Mouse (Mus musculus) lung, adult 10 weeks (tissue): Measurements from ENCODE around the gene Neil3. TPM values are rescaled to one million over a fixed set of nuclear protein-coding genes. Genes with fewer than 3 reads are reported as not detected.

Source experiments
- polyA plus RNA-seq: library from polyadenylated mRNA; stranded (reverse); fragments of 350-450 nt; fragmentation: Illumina TruSeq; extraction: RNeasy Lipid Tissue Mini Kit (QIAGEN cat#74804); gene quantifications from one replicate; pipeline ENCODE4 v1.2.3, GENCODE M21; 2014; ENCODE audit warnings: low read depth, low replicate concordance; ENCODE audit not compliant: insufficient read depth

Neil3 gene
- polyA plus RNA-seq: 0.24 TPM

GRCm38 (mm10) chr8:53638495-53639171 is at the start of gene Neil3:
Gene Neil3, minus strand, starts transcription at chr8:53639065.

Other genes with a start within 250 kb of the Neil3 start
- gene Aga, start 127.3 kb downstream of the Neil3 start, polyA plus RNA-seq: 23.5 TPM